Mouse (Mus musculus) ES-Bruce4 (cell line): ENCODE measurements around the gene Lmbr1l.

ENCODE experiments used
- CTCF ChIP-seq: IDR thresholded peaks from one replicate; pipeline ENCODE4 v1.8.1; 2011; ENCODE audit warnings: low read depth, low read length
- EP300 ChIP-seq: IDR thresholded peaks from 2 replicates; pipeline ENCODE4 v1.6.1; 2011; ENCODE audit warnings: low read depth, low read length; ENCODE audit not compliant: insufficient read depth

GRCm38 (mm10) chr15:98914903-98915302 lies 3.1 kb downstream of the Lmbr1l start:
- TF ChIP-seq CTCF (no peak), EP300 (no peak)
